Mouse (Mus musculus) 3134 (cell line): Measurements from ENCODE around the gene Gm36864.
"Not testable (repeated sequence)": the region's sequence is repeated elsewhere in the genome, so short reads cannot be mapped to it uniquely, and the experiment has no call there.

Source experiments
- DNase-seq: peaks from one replicate; pipeline ENCODE4 v3.0.0-alpha.2; 2011; ENCODE audit warnings: low spot score; ENCODE audit not compliant: insufficient read length; ENCODE audit errors: extremely low read depth

The Gm36864 gene

DNA sequence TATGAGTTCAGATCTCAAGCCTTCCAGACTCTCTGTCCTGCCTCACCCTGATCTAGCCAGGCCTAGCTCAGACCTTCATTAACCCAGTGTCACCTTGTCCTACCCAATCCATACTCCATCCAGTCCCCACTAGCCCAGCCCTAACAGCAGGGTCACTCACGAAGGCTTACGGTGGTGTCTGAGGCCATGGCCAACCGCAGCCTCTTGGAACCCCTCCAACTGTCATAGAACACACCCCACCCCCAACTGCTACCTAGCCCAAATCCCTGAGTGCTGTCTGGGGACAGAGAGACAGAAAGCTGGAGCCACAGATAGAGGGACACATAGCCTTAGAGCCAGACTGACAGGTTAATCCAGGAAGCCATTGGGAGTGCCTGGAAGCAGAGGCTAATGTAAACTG, at the start of gene Gm36864:
TSS of gene Gm36864 (plus strand) at position 269 of the 400 bp plus-strand sequence.
- no peak for DNase-seq

DNA sequence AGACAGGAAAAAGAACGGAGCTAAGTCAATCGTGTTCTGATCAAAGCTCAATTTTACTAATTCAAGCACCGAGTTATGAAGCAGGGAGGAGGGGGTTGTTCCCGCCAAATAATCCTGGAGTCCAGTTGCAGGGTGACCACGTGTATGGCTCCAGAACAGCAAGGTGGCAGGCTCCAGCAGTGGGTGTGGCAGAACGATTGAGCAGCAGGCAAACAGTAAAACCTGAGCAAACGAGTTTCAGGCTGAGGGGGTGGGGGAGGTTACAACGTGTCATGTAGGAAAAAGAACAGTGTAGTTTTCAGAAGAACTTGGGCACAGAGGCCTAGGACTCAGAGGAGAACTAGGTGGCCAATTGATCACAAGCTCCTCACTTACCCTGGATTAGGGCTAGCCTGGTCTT, 49.5 kb upstream of the Gm36864 start:
- DNase-seq: not testable (repeated sequence)

DNA sequence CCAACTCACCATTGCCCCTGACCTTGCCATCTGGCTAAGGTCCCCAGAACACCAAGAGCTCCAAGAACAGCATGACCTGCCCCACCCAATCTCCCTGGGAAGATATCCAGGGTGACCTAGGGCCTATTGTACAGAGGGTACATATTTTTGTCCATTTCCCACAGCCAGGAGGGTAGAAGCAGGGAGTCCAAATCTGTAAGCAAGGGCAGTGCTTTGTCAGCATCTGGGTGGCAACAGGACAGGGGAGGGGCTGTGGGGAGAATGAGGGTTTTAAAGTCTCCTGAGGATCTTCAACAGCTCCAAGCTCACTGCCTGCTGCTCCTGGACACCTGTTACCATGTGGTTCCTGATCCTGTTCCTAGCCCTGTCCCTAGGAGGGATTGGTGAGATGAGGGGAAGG, 48.0 kb upstream of the Gm36864 start, which contains the start of gene Klk1b24:
TSS of gene Klk1b24 (plus strand) at position 301 of the 400 bp plus-strand sequence.
- not testable (repeated sequence) for DNase-seq

DNA sequence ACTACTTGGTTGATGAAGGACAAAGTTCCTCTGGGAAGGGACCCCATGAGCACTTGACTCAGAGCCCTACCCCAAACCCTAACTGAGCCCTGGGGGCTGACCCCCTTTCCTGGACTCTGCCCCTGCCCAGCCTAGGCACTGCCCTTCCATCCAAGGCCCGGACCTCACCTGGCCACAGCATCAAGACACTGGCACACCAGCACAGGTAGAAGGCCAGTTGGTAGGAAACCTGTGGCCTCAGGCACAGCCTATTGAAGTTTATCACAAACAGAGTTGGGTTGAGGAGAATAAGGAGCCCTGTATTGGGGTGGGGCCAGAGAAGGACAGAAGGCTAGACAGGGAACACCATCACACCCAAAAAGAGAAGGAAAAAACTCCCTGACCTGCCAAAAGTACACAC, 42.5 kb upstream of the Gm36864 start:
- DNase-seq: not testable (repeated sequence)

DNA sequence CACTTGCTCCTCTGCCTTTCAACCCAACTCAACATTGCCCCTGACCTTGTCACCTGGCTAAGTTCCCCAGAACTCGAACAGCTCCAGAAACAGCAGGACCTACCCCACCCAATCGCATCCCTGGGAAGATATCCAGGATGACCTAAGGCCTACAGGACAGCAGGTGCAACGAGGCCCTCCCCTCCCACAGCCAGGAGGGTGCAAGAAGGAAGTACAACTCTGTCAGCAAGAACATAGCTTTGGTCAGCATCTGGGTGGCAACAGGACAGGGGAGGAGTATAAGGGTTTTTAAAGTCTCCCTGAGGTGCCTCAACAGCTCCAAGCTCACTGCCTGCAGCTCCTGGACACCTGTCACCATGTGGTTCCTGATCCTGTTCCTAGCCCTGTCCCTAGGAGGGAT, 38.1 kb upstream of the Gm36864 start, which contains the start of gene Klk1b3:
TSS of gene Klk1b3 (plus strand) at position 301 of the 400 bp plus-strand sequence.
- no peak for DNase-seq

DNA sequence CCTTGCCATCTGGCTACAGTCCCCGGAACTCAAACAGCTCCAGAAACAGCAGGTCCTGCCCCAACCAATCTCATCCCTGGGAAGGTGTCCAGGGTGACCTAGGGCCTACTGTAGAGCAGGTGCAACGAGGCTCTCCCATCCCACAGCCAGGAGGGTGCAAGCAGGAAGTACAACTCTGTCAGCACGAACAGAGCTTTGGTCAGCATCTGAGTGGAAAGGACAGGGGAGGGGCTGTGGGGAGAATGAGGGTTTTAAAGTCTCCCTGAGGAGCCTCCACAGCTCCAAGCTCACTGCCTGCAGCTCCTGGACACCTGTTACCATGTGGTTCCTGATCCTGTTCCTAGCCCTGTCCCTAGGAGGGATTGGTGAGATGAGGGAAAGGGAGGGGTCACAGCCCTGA, 28.8 kb upstream of the Gm36864 start, which contains the start of gene Klk1b4:
TSS of gene Klk1b4 (plus strand) at position 301 of the 400 bp plus-strand sequence.
- DNase-seq: not testable (repeated sequence)

DNA sequence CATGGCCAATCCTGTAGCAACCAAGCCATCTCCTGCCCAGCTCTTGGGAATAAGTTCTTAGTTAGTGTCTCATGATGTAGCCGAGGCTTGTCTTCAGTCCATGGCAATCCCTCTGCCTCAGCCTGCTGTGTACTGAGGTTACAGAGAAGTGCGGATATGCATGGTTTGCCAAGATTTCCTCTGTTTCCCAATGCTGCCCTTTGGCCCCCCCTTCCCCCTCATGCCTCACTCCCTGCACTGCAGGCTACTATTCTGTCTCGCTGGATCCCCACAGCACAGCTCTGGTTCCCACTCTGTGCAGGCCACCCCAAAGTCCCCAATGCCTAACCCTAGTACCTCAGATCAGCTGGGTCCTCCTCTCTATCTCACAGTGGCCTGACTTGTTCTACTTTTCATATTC, 27.7 kb upstream of the Gm36864 start:
- DNase-seq: no peak

DNA sequence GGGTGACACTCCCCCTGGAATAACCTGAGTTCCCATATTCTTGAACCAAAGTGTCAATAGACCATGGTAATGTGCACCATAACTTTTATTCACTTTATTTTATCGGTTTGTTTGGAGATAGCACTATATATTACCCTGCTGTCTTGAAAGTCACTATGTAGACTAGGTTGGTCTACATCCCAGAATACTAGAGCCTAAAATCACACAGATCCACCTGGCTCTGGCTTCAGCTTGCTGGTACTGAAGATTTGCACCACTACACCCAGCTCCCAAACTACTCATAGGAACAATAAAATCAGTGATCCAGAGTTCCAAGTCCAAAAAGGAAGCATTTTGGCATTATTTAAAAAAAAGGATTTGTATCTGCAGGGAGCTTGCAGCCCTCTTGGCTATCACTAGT, 20.3 kb upstream of the Gm36864 start, which contains the start of gene Klk1b5:
TSS of gene Klk1b5 (plus strand) at position 301 of the 400 bp plus-strand sequence.
- no peak for DNase-seq

DNA sequence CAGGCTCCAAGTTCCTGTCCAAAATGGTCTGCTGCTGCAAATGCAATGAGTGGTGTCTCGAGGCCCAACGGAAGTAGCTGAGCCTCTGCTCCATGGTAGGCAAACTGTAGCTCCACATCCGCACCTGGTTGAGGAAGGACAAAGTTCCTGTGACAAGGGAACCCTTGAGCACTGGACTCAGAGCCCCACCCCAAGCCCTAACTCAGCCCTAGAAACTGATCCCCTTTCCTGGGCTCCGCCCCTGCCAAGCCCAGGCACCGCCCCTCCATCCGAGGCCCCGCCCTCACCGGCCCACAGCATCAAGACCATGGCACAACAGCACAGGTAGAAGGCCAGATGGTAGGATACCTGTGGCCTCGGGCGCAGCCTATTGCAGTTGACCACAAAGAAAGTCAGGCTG, 14.4 kb upstream of the Gm36864 start:
- DNase-seq: not testable (repeated sequence)

DNA sequence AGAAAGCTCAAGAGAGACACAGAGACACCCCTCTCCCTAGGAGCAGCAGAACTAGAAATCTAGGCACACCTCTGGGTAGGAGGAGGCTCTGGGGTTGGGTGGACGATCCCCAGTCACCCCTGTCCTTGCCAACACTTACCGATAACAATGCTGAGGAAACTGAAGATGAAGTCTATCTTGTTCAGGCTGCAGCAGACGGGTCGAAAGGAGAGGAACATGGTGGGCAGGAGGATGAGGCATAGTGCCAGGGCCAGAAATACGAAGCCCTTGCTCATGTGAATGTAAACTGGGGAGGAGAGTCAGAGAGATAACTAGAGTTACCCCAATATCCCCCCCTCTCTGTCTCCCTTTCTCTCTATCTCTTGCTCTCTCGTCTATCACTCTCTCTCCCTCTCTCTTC, 13.6 kb upstream of the Gm36864 start:
- not testable (repeated sequence) for DNase-seq

DNA sequence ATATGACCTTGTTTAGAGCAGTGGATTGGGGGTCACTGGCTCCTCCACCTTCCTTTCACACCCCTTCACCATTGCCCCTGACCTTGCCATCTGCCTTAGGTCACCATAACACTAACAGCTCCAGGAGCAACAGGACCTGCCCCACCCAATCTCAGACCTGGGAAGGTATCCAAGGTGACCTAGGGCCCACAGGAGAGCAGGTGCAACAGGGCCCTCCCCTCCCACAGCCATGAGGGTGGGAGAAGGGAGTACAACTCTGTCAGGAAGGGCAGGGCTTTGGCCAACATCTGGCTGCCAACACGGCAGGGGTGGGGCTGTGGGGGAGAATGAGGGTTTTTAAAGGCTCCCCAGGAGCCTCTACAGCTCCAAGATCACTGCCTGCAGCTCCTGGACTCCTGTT, 10.9 kb upstream of the Gm36864 start, which contains the start of gene Klk1:
TSS of gene Klk1 (plus strand) at position 285 of the 400 bp plus-strand sequence.
- DNase-seq: no peak

DNA sequence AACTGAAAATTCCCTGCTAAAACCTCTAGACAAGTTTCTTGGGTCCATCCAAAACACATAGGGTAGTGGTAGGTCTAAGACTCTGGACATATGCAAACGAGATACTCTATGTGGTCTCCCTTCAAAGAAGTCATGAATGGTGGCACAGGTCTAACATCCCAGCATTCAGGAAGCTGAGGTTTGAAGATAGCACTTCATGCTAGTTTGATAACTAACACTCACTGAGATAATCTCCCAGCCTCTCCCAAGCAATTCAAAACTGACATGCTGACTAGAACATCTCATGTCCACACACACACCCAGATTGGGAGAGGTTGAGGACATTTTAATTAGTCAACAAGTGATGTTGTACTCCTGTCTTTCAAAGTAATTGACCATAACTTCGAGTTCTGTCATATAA, 3.9 kb downstream of the Gm36864 start:
- no peak for DNase-seq

DNA sequence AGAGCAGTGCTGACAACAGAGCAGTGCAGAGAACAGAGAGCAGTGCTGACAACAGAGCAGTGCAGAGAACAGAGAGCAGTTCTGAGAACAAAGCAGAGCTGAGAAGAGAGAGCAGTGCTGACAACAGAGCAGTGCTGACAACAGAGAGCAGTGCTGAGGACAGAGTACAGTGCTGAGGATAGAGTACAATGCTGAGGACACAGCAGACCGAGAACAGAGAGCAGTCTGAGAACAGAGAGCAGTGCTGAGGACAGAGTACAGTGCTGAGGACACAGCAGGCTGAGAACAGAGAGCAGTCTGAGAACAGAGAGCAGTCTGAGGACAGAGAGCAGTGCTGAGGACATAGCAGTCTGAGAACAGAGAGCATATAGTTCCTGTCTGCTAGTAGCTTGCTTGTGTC, 4.7 kb downstream of the Gm36864 start:
- no peak for DNase-seq

DNA sequence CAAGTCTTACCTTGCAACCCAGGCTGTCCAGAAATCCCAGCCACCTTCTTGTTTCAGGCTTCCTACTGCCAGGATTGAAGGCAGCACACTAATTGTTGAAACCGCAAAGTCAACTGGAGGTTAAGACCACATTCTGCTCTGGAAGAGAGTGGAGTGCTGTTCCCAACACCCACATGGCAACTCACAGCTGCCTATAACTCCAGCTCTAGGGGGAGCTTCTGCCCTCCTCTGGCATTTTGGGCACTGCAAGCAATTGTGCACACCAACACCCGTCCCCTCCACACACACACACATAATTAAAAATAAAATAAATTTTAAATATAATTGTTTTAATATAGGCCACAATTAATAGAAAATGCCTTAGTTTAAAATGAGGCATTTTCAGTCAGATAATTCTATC, 5.2 kb downstream of the Gm36864 start:
- DNase-seq: no peak

DNA sequence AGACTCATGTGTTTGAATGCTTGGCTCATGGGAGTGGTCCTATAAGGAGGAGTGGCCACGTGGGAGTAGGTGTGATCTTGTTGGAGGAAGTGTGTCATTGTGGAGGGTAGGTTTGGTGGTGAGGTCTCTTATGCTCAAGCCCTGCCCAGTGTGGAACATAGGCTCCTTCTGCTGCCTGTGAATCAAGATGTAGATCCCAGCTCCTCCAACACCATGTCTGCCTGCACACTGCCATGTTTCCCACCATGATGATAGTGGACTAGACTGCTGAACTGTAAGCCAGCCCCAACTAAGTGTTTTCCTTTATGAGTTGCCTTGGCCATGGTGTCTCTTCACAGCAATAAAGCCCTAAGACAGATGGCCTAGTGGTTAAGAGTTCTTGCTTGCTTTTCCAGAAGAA, 8.1 kb downstream of the Gm36864 start:
- no peak for DNase-seq

DNA sequence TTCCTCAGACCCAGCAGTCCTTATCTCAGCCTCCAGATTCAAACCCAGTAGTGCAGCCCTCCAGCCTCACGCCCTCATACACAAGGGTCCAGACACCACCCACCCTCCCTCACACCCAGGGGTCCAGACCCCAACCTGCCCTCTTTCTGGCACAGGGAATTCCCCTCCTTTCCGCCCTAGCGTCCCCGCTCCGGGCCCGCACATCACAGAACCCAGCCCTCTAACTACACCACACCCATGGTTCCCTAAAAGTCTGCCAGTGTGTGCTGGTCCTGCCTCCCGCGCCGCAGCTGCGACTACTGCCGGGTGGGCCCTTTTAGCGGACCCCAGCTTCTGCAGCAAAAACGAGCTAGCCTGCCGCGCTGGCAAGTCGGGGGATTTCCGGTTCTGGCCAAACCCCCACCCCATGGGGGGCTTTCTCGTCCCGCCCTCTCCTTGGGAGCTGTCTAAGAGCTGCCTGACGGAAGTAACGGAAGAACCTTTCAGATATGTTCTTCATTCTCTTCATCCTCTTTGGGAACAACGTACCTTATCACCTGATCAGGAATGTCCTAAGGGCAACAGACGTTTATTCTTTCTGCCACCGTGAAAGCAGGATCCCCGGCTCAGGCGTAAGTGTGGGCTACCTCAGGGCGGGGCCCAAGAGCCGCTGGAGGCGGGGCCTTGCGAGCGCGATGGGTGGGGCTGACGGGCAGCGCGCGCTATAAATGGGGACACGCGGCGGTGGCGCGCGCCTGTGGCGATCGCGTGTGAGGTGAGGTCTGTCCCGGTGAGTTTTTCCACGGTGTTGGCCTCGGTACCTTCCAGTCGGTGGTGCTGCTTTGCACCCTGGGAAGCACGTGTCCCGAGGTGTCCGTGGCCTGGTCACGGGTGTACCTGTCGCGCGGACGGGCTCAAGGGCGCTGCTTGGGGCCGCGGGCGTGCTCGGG, 10.3 kb downstream of the Gm36864 start, which contains the start of the genes 1700028J19Rik and 2410002F23Rik:
TSS of gene 1700028J19Rik (minus strand) at position 641 of the 929 bp plus-strand sequence.
TSS of gene 2410002F23Rik (plus strand) at position 668 of the 929 bp plus-strand sequence.
- peak; percentile 84 for DNase-seq

DNA sequence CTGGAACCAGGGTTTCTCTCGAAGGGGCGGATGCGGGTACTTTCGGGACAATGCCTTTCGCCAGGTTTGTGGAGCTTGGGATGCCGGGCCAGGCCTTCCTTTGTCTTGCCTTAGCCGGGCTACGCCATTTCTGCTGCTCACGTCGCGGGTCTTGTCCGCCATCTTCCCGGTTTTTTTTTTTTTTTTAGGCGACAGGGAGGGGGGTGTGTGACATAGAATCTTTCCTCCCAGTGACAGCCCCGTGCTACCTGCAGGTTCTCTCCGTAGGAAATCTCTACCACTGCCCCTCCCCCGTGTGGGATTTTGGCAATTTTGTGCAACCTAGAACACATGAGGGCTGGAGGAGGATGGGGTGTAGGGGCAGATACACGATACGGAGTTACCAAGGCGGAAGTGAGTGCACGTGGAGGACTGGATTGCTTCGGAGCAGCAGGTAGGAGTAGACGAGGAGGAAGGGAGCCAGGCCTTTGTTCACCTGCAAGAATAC, 11.1 kb downstream of the Gm36864 start:
- no peak for DNase-seq

DNA sequence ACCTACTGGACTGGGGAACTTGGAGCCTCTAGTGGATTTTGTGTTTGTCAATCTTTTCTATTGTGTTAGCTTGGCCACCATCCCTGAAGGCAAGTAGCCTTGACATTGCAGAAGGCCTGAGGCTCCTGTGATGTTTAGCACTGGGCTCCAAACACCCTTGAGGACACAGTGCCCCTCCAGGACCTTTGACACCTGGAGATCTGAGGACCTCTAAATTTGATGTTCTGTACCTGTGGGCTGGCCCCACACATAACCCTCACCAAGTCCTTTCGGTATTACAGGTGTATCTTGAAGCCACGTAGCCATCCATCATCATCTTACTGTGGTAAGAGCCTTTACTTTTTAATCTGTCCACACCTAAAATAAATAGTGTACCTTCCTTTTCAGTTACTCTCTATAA, 12.0 kb downstream of the Gm36864 start:
- no peak for DNase-seq

DNA sequence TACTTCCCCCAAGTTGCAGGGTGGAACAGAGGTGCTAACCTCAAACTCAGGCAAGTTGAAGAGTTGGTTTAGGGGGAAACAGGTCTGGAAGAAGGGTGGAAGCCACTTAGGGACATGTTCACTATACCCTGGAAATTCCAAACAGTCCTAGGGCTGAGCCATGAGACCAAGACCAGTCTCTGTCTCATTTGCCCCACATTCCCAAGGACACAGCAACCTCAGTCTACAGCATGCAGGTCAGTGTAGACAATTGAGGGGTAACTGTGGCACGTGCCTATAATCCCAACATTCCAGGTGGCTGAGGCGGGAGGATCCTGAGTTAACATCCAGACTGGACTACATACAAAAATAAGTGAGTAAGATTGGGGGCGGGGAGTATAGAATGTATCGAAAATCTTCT, 13.3 kb downstream of the Gm36864 start:
- DNase-seq: no peak

DNA sequence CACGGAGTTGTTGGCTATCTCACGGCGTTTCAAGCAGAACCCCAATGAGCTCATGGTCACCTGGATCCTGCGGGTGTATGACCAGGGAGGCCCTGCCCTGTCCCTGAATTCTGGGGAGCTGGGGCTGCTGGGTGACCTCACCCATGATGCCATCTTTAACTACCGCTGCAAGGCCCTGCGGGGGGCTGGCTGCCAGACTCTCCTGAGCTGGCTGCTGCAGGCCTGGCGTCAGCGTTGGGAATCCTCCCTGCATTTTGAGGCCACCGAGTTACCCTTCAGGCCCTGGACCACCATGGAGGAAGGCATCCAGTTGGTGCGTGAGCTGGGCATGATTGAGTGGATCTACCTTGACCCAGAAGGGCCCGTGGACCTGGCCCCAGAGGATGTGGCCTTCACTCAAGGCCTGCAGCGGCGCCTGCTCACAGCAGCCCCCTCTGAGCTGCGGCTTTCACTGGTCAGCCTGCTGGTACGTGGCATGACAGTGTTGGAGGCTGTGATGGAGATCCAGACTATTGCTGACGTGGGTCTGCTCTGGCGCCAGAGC, 14.8 kb downstream of the Gm36864 start:
- DNase-seq: not testable (repeated sequence)

DNA sequence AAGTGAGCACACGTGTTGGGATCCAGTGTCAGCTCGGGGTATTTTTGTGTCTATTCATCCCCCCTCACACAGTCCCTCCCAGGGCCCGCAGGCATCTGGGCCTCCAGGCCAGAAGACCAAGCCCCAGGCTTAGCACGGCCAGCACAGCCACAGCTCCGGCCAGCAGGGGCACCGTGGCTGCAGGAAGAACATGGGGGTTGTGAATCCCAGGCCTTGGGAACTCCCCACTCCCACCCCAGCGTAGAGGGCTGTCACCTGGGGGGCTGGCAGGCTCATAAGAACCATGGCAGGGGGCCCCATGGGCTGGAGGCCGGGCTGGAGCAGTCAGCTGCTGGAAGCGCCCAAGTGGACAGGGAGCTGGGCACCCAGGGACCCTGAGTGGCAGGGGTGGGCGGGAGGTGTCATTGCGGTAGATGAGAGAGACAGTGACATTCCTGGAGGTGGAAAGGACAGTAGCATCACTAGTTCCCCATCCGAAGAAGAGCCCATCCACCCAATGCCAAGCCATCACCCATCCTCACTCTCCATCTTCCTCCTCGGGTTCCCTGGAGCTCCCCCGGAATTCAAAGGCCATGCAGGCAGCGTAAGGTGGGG, 17.1 kb downstream of the Gm36864 start:
- no peak for DNase-seq
